Mouse (Mus musculus) midbrain, postnatal 0 days (tissue): ENCODE data around the gene Olr1. TPM values are rescaled to one million over a fixed set of nuclear protein-coding genes. Genes with fewer than 3 reads are reported as not detected.

Source experiments
- ATAC-seq: fragments of 200-750 bp; cut with Nextera tagmentation; 2 replicates; pipeline ENCODE4 v1.8.0; 2017; ENCODE audit warnings: moderate number of reproducible peaks, mild to moderate bottlenecking, moderate TSS enrichment, moderate library complexity; ENCODE audit not compliant: low FRiP score
- DNase-seq: peaks from one replicate; pipeline ENCODE4 v3.0.0-alpha.2; 2015; ENCODE audit warnings: low spot score
- H3K27ac ChIP-seq: fragments of 300-500 bp; sonication (generic); 2 replicates; pipeline ENCODE4 v1.5.1; 2014; ENCODE audit warnings: low read depth, mild to moderate bottlenecking, low read length, mixed read lengths
- H3K27me3 ChIP-seq: fragments of 300-500 bp; sonication (generic); 2 replicates; pipeline ENCODE4 v1.6.1; 2014; ENCODE audit warnings: low read length, control low read depth, mixed read lengths; ENCODE audit not compliant: insufficient read depth
- H3K36me3 ChIP-seq: fragments of 300-500 bp; sonication (generic); 2 replicates; pipeline ENCODE4 v1.6.1; 2014; ENCODE audit warnings: low read length, control low read depth, mixed read lengths; ENCODE audit not compliant: insufficient read depth
- H3K4me1 ChIP-seq: fragments of 300-500 bp; sonication (generic); 2 replicates; pipeline ENCODE4 v1.6.1; 2014; ENCODE audit warnings: mild to moderate bottlenecking, control low read depth, antibody characterized with exemption, low read length, mixed read lengths; ENCODE audit not compliant: insufficient read depth
- H3K4me2 ChIP-seq: fragments of 300-500 bp; sonication (generic); 2 replicates; pipeline ENCODE4 v1.6.1; 2014; ENCODE audit warnings: low read depth, mild to moderate bottlenecking, low read length, mixed read lengths; ENCODE audit not compliant: poor library complexity, severe bottlenecking
- H3K4me3 ChIP-seq: fragments of 300-500 bp; sonication (generic); 2 replicates; pipeline ENCODE4 v1.5.1; 2014; ENCODE audit warnings: low read depth, mild to moderate bottlenecking, low read length, moderate library complexity
- H3K9ac ChIP-seq: fragments of 300-500 bp; sonication (generic); replicated peaks from 2 replicates; pipeline ENCODE4 v1.6.1; 2014; ENCODE audit warnings: mild to moderate bottlenecking, low read length, moderate library complexity, mixed read lengths; ENCODE audit not compliant: poor library complexity, severe bottlenecking
- H3K9me3 ChIP-seq: fragments of 300-500 bp; sonication (generic); 2 replicates; pipeline ENCODE4 v1.6.1; 2016; ENCODE audit warnings: low read length, control low read depth
- CTCF ChIP-seq: IDR thresholded peaks from 2 replicates; pipeline ENCODE4 v1.5.1; 2016; ENCODE audit warnings: antibody characterized with exemption, mild to moderate bottlenecking
- WGBS: fragments of 180-500 bp; shearing (Covaris S2); extraction: QIAGEN DNeasy Blood & Tissue Kit; methylation state at CpG from one replicate; pipeline ENCODE4 v1.1.7; 2014; 5-methylcytosine and 5-hydroxymethylcytosine counted together
- polyA plus RNA-seq: library from polyadenylated mRNA; unstranded; fragments of >200 nt; fragmentation: Nextera tagmentation; extraction: Ambion mirVana; gene quantifications from 2 replicates; pipeline ENCODE4 v1.2.1, GENCODE M21; 2015
- total RNA-seq: library from RNA; depleted of rRNA; stranded (reverse); fragments of >200 nt; gene quantifications from 2 replicates; pipeline ENCODE4 v1.2.3, GENCODE M21; 2014; rRNA removed

Gene Olr1
- total RNA-seq (not detected in 2 replicates), polyA plus RNA-seq (not detected in 2 replicates)

DNA sequence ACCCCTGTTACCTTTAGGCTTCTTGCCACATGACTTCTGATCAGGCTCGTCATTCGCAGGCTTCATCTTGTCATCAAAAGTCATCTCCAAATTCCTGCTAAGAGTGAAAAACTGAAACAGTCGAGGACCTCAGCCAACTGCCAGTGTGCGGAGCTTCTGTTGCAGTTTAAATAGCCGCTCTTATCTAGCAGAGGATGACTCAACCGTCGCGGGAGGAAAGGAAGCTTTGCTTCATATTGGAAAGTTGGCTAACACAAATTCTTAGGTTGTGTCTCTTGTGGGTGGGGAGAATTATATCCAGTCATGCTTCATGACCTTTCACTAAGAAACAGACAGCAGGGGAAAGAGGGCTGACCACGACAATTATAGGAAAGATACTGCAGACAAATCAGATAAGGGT, at the start of gene Olr1:
Olr1 (minus strand) TSS at position 142 of the 400 bp plus-strand sequence.
- no peak for TF ChIP-seq CTCF
- Histone ChIP-seq H3K36me3 (no peaks in the 10 kb centered on the region), H3K4me3 (no peak within 1 kb of the TSS), H3K9ac (no peak within 1 kb of the TSS), H3K27me3 (no peaks in the 10 kb centered on the region), H3K4me1 (no peaks in the 10 kb centered on the region), H3K9me3 (no peaks in the 10 kb centered on the region), H3K4me2 (no peak within 1 kb of the TSS), H3K27ac (no peak within 1 kb of the TSS)
- ATAC-seq: no peak
- WGBS: 90% methylated on average over 9 of the region's 9 CpGs
- no peak for DNase-seq

GRCm38 (mm10) chr6:129548009-129548408, 41.0 kb upstream of the Olr1 start:
- Histone ChIP-seq H3K9ac (no peak overlapping the region), H3K4me3 (no peak overlapping the region), H3K4me2 (no peak overlapping the region), H3K36me3 (no peaks in the 10 kb centered on the region), H3K27ac (no peak overlapping the region), H3K9me3 (no peaks in the 10 kb centered on the region), H3K27me3 (no peaks in the 10 kb centered on the region), H3K4me1 (no peaks in the 10 kb centered on the region)
- DNase-seq: no peak
- no peak for ATAC-seq
- TF ChIP-seq CTCF: no peak
- WGBS: 71% methylated on average over 3 of the region's 3 CpGs

GRCm38 (mm10) chr6:129547277-129547676, 40.3 kb upstream of the Olr1 start:
- Histone ChIP-seq H3K4me2 (no peak overlapping the region), H3K9ac (no peak overlapping the region), H3K36me3 (no peaks in the 10 kb centered on the region), H3K9me3 (no peaks in the 10 kb centered on the region), H3K27ac (no peak overlapping the region), H3K4me3 (no peak overlapping the region), H3K4me1 (no peaks in the 10 kb centered on the region), H3K27me3 (no peaks in the 10 kb centered on the region)
- ATAC-seq (no peak), DNase-seq (no peak)
- 83% methylated on average over 2 of the region's 2 CpGs for WGBS
- no peak for TF ChIP-seq CTCF

GRCm38 (mm10) chr6:129543709-129544606, 37.0 kb upstream of the Olr1 start:
- Histone ChIP-seq H3K9me3 (no peaks in the 10 kb centered on the region), H3K4me2 (no peak overlapping the region), H3K4me1 (no peaks in the 10 kb centered on the region), H3K4me3 (no peak overlapping the region), H3K36me3 (peaks cover 29% of the 10 kb centered on the region), H3K27ac (no peak overlapping the region), H3K9ac (no peak overlapping the region), H3K27me3 (no peaks in the 10 kb centered on the region)
- DNase-seq: peak; percentile 78
- ATAC-seq: peak; percentile 77
- 52% methylated on average over 6 of the region's 6 CpGs for WGBS
- peak; percentile 99 for TF ChIP-seq CTCF

DNA sequence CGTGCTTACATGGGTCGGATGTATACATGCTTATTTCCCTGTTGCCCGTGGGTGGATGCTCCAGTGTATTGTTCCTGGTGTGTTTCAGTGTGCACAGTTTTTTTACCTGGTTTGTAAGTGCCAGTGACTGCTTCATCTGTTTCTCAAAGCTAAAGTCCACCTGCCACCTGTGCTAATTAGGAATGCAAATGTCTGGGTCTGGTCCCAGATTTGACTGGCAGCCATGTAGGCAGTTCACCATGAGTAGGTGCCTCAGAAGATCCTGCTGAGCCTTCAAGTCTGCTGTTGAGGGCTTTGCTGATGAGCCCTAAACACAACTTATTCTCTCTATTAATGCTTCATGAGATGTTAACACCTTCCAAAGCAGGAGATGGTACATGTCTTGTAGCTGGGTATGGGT, 35.6 kb upstream of the Olr1 start:
- H3K36me3 ChIP-seq: peaks cover 42% of the 10 kb centered on the region

GRCm38 (mm10) chr6:129541931-129542330, 35.0 kb upstream of the Olr1 start:
- 47% methylated on average over 9 of the region's 9 CpGs for WGBS
- H3K4me3 ChIP-seq: no peak overlapping the region
- H3K27ac ChIP-seq: no peak overlapping the region
- DNase-seq (peak; percentile 22), ATAC-seq (no peak)
- no peak for TF ChIP-seq CTCF
- no peak overlapping the region for H3K9ac ChIP-seq
- H3K4me1 ChIP-seq: no peaks in the 10 kb centered on the region
- H3K4me2 ChIP-seq: no peak overlapping the region
- no peaks in the 10 kb centered on the region for H3K27me3 ChIP-seq
- H3K9me3 ChIP-seq: no peaks in the 10 kb centered on the region
- peaks cover 46% of the 10 kb centered on the region for H3K36me3 ChIP-seq

More for the DNA sequence above, 35.6 kb upstream of the Olr1 start:
- no peak for ATAC-seq
- Histone ChIP-seq H3K4me3 (no peak overlapping the region), H3K27me3 (no peaks in the 10 kb centered on the region), H3K9ac (no peak overlapping the region), H3K4me1 (no peaks in the 10 kb centered on the region), H3K4me2 (no peak overlapping the region), H3K27ac (no peak overlapping the region), H3K9me3 (no peaks in the 10 kb centered on the region)
- no peak for TF ChIP-seq CTCF
- 91% methylated on average over 3 of the region's 3 CpGs for WGBS
- no peak for DNase-seq
